Mouse (Mus musculus): ENCODE measurements around the gene Fer. TPM values are rescaled to one million over a fixed set of nuclear protein-coding genes. Genes with fewer than 3 reads are reported as not detected.
"Not testable (repeated sequence)": the region's sequence is repeated elsewhere in the genome, so short reads cannot be mapped to it uniquely, and the experiment has no call there.

The Fer gene
- polyA plus RNA-seq, 1 experiment from 2014 or later: 36.0 TPM

- Histone ChIP-seq H3K4me2 (ENCODE audit: low read depth) (no peak overlapping the region), H3K4me1 (ENCODE audit: control insufficient read depth, insufficient read depth, low read length) (no peaks in the 10 kb centered on the region), H3K27me3 (ENCODE audit: control insufficient read depth, insufficient read depth, low read length) (no peaks in the 10 kb centered on the region), H3K9me3 (ENCODE audit: control insufficient read depth, low read length) (no peaks in the 10 kb centered on the region), H3K36me3 (ENCODE audit: control insufficient read depth, insufficient read depth, low read length) (no peaks in the 10 kb centered on the region), H3K4me3 (ENCODE audit: low read depth, low read length) (no peak overlapping the region), H3K9ac (ENCODE audit: low read length) (no peak overlapping the region), H3K27ac (ENCODE audit: low read depth, low read length) (no peak overlapping the region)
- ATAC-seq (ENCODE audit: insufficient read depth, low FRiP score, low TSS enrichment): no peak
- 86% methylated on average over 2 of the region's 2 CpGs for WGBS
- DNase-seq (ENCODE audit: low spot score): no peak
Observed at GRCm38 (mm10) chr17:63836223-63836622, 26.6 kb upstream of the Fer start.

- Histone ChIP-seq H3K4me1 (ENCODE audit: control insufficient read depth, insufficient read depth, low read length) (no peaks in the 10 kb centered on the region), H3K27ac (ENCODE audit: low read depth, low read length) (no peak overlapping the region), H3K4me2 (ENCODE audit: low read depth) (no peak overlapping the region), H3K36me3 (ENCODE audit: control insufficient read depth, insufficient read depth, low read length) (no peaks in the 10 kb centered on the region), H3K9ac (ENCODE audit: low read length) (no peak overlapping the region), H3K9me3 (ENCODE audit: control insufficient read depth, low read length) (no peaks in the 10 kb centered on the region), H3K27me3 (ENCODE audit: control insufficient read depth, insufficient read depth, low read length) (no peaks in the 10 kb centered on the region), H3K4me3 (ENCODE audit: low read depth, low read length) (no peak overlapping the region)
- 89% methylated on average over 8 of the region's 8 CpGs for WGBS
- no peak for DNase-seq (ENCODE audit: low spot score)
- no peak for ATAC-seq (ENCODE audit: insufficient read depth, low FRiP score, low TSS enrichment)
Observed at GRCm38 (mm10) chr17:63836641-63837040, 26.2 kb upstream of the Fer start.

DNA sequence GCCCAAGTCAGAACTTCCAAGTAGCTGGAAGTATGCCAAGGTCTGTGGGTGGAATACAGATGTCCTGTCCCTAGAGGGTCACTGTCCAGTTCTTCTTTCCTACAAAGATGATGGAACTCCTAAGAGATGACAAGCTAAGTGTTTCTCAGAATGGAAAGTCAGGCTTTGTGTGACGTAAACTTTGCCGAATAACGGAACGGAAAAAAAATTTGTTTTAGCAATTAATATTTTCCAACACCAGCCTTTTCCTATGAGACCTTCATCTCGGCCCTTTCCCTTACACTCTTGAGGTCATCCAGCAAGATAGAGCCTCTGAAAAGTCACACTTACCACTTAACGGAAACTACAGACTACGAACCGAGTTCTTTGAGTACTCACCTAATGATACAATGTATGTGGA is 24.7 kb upstream of the Fer start:
- no peak overlapping the region for H3K27ac ChIP-seq (ENCODE audit: low read depth, low read length)
- WGBS: 95% methylated on average over 8 of the region's 8 CpGs

DNA sequence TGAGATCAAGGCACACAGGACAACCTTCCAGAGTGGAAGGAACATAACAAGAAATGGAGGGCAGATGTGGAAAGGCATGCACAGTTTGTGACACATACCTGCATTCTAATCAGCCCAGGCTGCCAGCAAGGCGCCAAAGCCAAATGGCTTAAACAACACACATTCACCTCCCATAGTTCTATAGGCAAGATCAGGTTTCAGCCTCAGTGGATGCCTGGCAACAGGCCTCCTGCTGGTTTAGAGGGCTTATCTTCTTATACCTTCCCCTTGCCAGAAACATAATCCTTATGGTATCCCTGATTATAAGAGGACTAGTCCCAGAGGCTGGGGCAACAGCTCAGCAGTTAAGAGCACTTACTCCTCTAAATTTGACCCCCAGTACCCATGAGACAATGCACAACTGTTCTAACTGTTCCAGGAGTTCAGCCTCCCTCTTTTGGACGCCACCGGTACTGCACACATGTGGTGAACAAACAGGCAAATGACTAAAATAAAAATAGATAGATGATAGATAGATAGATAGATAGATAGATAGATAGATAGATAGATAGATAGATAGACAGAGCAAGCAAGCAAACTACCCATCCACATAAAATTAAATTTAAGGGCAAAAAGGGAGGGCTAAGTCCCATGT is 23.1 kb upstream of the Fer start:
- no peak overlapping the region for H3K4me3 ChIP-seq (ENCODE audit: low read depth, low read length)
- H3K27me3 ChIP-seq (ENCODE audit: control insufficient read depth, insufficient read depth, low read length): no peaks in the 10 kb centered on the region
- DNase-seq (ENCODE audit: low spot score) (no peak), ATAC-seq (ENCODE audit: insufficient read depth, low FRiP score, low TSS enrichment) (no peak)
- no peaks in the 10 kb centered on the region for H3K4me1 ChIP-seq (ENCODE audit: control insufficient read depth, insufficient read depth, low read length)
- H3K4me2 ChIP-seq (ENCODE audit: low read depth): no peak overlapping the region
- H3K36me3 ChIP-seq (ENCODE audit: control insufficient read depth, insufficient read depth, low read length): no peaks in the 10 kb centered on the region
- H3K9ac ChIP-seq (ENCODE audit: low read length): no peak overlapping the region
- no peak overlapping the region for H3K27ac ChIP-seq (ENCODE audit: low read depth, low read length)
- 94% methylated on average over 3 of the region's 3 CpGs for WGBS
- H3K9me3 ChIP-seq (ENCODE audit: control insufficient read depth, low read length): no peaks in the 10 kb centered on the region

More for the DNA sequence above, 24.7 kb upstream of the Fer start:
- ATAC-seq (ENCODE audit: insufficient read depth, low FRiP score, low TSS enrichment) (no peak), DNase-seq (ENCODE audit: low spot score) (no peak)
- no peak overlapping the region for H3K4me2 ChIP-seq (ENCODE audit: low read depth)
- H3K4me1 ChIP-seq (ENCODE audit: control insufficient read depth, insufficient read depth, low read length): no peaks in the 10 kb centered on the region
- no peaks in the 10 kb centered on the region for H3K9me3 ChIP-seq (ENCODE audit: control insufficient read depth, low read length)
- no peaks in the 10 kb centered on the region for H3K36me3 ChIP-seq (ENCODE audit: control insufficient read depth, insufficient read depth, low read length)
- H3K27me3 ChIP-seq (ENCODE audit: control insufficient read depth, insufficient read depth, low read length): no peaks in the 10 kb centered on the region
- H3K9ac ChIP-seq (ENCODE audit: low read length): no peak overlapping the region
- no peak overlapping the region for H3K4me3 ChIP-seq (ENCODE audit: low read depth, low read length)

- no peak for DNase-seq (ENCODE audit: low spot score)
- no peak for ATAC-seq (ENCODE audit: insufficient read depth, low FRiP score, low TSS enrichment)
- Histone ChIP-seq H3K27me3 (ENCODE audit: control insufficient read depth, insufficient read depth, low read length) (no peaks in the 10 kb centered on the region), H3K27ac (ENCODE audit: low read depth, low read length) (no peak overlapping the region), H3K9me3 (ENCODE audit: control insufficient read depth, low read length) (no peaks in the 10 kb centered on the region), H3K9ac (ENCODE audit: low read length) (no peak overlapping the region), H3K4me1 (ENCODE audit: control insufficient read depth, insufficient read depth, low read length) (no peaks in the 10 kb centered on the region), H3K36me3 (ENCODE audit: control insufficient read depth, insufficient read depth, low read length) (no peaks in the 10 kb centered on the region), H3K4me3 (ENCODE audit: low read depth, low read length) (no peak overlapping the region), H3K4me2 (ENCODE audit: low read depth) (no peak overlapping the region)
- 88% methylated on average over 1 of the region's 1 CpGs for WGBS
Observed at GRCm38 (mm10) chr17:63842226-63842625, 20.6 kb upstream of the Fer start.

DNA sequence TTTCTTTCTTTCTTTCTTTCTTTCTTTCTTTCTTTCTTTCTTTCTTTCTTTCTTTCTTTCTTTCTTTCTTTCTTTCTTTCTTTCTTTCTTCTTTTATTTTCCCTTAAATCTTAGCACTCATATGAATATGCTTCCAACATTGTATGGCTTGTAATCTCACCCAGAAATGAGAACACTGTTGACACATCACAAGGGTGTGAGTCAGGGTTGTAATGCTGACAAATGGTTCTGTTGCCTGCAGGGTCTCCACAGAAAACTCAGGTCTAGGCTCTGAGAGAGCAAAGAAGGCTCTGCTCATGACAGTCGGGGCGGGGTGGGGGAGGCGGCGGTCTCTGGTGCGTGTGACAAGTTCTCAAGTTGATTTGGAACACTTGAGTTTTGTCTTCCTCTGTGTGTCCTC is 17.9 kb upstream of the Fer start:
- DNase-seq (ENCODE audit: low spot score) (no peak), ATAC-seq (ENCODE audit: insufficient read depth, low FRiP score, low TSS enrichment) (no peak)
- WGBS: 81% methylated on average over 5 of the region's 5 CpGs

DNA sequence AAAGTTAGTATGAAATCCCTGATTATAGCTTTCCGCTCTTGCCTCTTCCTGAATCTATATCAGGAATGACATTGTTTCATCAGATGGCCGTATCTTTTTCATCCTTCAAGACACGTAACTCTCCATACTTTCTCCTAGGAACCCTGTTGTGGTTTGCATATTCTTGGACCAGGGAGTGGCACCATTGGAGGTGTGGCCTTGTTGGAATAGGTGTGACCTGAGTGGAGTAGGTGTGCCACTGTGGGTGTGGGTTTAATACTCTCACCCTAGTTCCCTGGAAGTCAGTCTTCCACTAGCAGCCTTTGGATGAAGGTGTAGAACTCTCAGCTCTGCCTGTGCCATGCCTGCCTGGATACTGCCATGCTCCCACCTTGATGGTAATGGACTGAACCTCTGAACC is 17.1 kb upstream of the Fer start:
- not testable (repeated sequence) for H3K27ac ChIP-seq (ENCODE audit: low read depth, low read length); DNase-seq (ENCODE audit: low spot score); H3K9me3 ChIP-seq (ENCODE audit: control insufficient read depth, low read length); H3K36me3 ChIP-seq (ENCODE audit: control insufficient read depth, insufficient read depth, low read length); H3K4me3 ChIP-seq (ENCODE audit: low read depth, low read length); H3K4me2 ChIP-seq (ENCODE audit: low read depth); H3K9ac ChIP-seq (ENCODE audit: low read length); H3K27me3 ChIP-seq (ENCODE audit: control insufficient read depth, insufficient read depth, low read length); ATAC-seq (ENCODE audit: insufficient read depth, low FRiP score, low TSS enrichment); H3K4me1 ChIP-seq (ENCODE audit: control insufficient read depth, insufficient read depth, low read length)
- WGBS: 98% methylated on average over 3 of the region's 3 CpGs

More for the DNA sequence above, 17.9 kb upstream of the Fer start:
- Histone ChIP-seq H3K27me3 (ENCODE audit: control insufficient read depth, insufficient read depth, low read length) (no peaks in the 10 kb centered on the region), H3K9me3 (ENCODE audit: control insufficient read depth, low read length) (no peaks in the 10 kb centered on the region), H3K4me3 (ENCODE audit: low read depth, low read length) (no peak overlapping the region), H3K27ac (ENCODE audit: low read depth, low read length) (no peak overlapping the region), H3K4me1 (ENCODE audit: control insufficient read depth, insufficient read depth, low read length) (no peaks in the 10 kb centered on the region), H3K36me3 (ENCODE audit: control insufficient read depth, insufficient read depth, low read length) (no peaks in the 10 kb centered on the region), H3K4me2 (ENCODE audit: low read depth) (no peak overlapping the region), H3K9ac (ENCODE audit: low read length) (no peak overlapping the region)

- H3K27ac ChIP-seq (ENCODE audit: low read depth, low read length): no peak overlapping the region
- ATAC-seq (ENCODE audit: insufficient read depth, low FRiP score, low TSS enrichment) (peak; percentile 22; the same call in 1 of the 2 replicates), DNase-seq (ENCODE audit: low spot score) (no peak)
- H3K4me3 ChIP-seq (ENCODE audit: low read depth, low read length): peak overlapping the region; percentile 57
- H3K27me3 ChIP-seq (ENCODE audit: control insufficient read depth, insufficient read depth, low read length): no peaks in the 10 kb centered on the region
- peak overlapping the region; percentile 80 for H3K9ac ChIP-seq (ENCODE audit: low read length)
- peak overlapping the region; percentile 45 for H3K4me2 ChIP-seq (ENCODE audit: low read depth)
- H3K4me1 ChIP-seq (ENCODE audit: control insufficient read depth, insufficient read depth, low read length): no peaks in the 10 kb centered on the region
- 11% methylated on average over 6 of the region's 6 CpGs for WGBS
- no peaks in the 10 kb centered on the region for H3K36me3 ChIP-seq (ENCODE audit: control insufficient read depth, insufficient read depth, low read length)
- H3K9me3 ChIP-seq (ENCODE audit: control insufficient read depth, low read length): no peaks in the 10 kb centered on the region
Observed at GRCm38 (mm10) chr17:63849151-63849550, 13.7 kb upstream of the Fer start.

DNA sequence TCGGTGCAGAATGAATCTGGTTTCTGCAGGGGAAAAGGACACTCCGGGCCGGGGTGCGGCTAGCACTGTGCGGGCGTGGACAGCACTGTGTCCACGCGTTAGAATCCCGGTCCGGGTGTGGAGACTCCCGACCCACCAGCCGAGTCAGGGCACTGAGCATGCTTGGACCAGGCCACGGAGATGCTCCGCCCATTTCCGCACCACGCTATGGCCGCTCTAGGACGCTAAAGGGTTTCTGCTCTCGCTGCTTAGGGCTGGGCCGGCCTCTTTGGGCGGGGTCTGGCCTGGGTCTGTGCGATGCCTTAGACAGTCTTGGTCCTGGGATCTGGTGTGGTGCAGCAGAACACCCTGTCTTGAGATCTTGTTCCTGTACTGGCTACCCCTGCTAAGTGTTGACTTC is 13.3 kb upstream of the Fer start:
- Histone ChIP-seq H3K9me3 (ENCODE audit: control insufficient read depth, low read length) (no peaks in the 10 kb centered on the region), H3K4me2 (ENCODE audit: low read depth) (peak overlapping the region; percentile 45), H3K4me3 (ENCODE audit: low read depth, low read length) (peak overlapping the region; percentile 57), H3K27me3 (ENCODE audit: control insufficient read depth, insufficient read depth, low read length) (no peaks in the 10 kb centered on the region), H3K36me3 (ENCODE audit: control insufficient read depth, insufficient read depth, low read length) (no peaks in the 10 kb centered on the region), H3K9ac (ENCODE audit: low read length) (peak overlapping the region; percentile 80), H3K4me1 (ENCODE audit: control insufficient read depth, insufficient read depth, low read length) (no peaks in the 10 kb centered on the region), H3K27ac (ENCODE audit: low read depth, low read length) (no peak overlapping the region)
- ATAC-seq (ENCODE audit: insufficient read depth, low FRiP score, low TSS enrichment): peak; percentile 100
- WGBS: under 1% methylated on average over 22 of the region's 22 CpGs
- DNase-seq (ENCODE audit: low spot score): peak; percentile 88
